Mouse (Mus musculus) CH12.LX (cell line): ENCODE results near the gene Tescl.

Experiments
- CTCF ChIP-seq, 2 experiments: IDR thresholded peaks in 1 of 2; conservative IDR thresholded peaks in 1 of 2; 2 replicates each; pipeline ENCODE4 v1.5.1; 2011 to 2012; ENCODE audit warnings: low read depth in 2 of 2, low read length in 2 of 2, improper control_type of control experiment in 1 of 2, inconsistent platforms in 1 of 2, mild to moderate bottlenecking in 1 of 2, moderate library complexity in 1 of 2
- ELF1 ChIP-seq: IDR thresholded peaks from 2 replicates; pipeline ENCODE4 v1.6.1; 2014; ENCODE audit warnings: low read depth, mild to moderate bottlenecking, inconsistent platforms, low read length, improper control_type of control experiment
- EP300 ChIP-seq: IDR thresholded peaks from 2 replicates; pipeline ENCODE4 v1.6.1; 2011; ENCODE audit warnings: low read length, improper control_type of control experiment
- ETS1 ChIP-seq: conservative IDR thresholded peaks from 2 replicates; pipeline ENCODE4 v1.6.1; 2012; ENCODE audit warnings: low read depth, mild to moderate bottlenecking, inconsistent platforms, low read length, improper control_type of control experiment, moderate library complexity
- JUND ChIP-seq: conservative IDR thresholded peaks from 2 replicates; pipeline ENCODE4 v1.6.1; 2011; ENCODE audit warnings: low read depth, low read length, improper control_type of control experiment
- MAZ ChIP-seq: IDR thresholded peaks from 2 replicates; pipeline ENCODE4 v1.6.1; 2012; ENCODE audit warnings: low read depth, mild to moderate bottlenecking, inconsistent platforms, low read length, improper control_type of control experiment, moderate library complexity
- MEF2A ChIP-seq: IDR thresholded peaks from 2 replicates; pipeline ENCODE4 v1.6.1; 2014; ENCODE audit warnings: low read depth, mild to moderate bottlenecking, inconsistent platforms, low read length, improper control_type of control experiment, borderline replicate concordance
- NRF1 ChIP-seq: IDR thresholded peaks from 2 replicates; pipeline ENCODE4 v1.6.1; 2014; ENCODE audit warnings: low read depth, mild to moderate bottlenecking, inconsistent platforms, low read length, improper control_type of control experiment, moderate library complexity
- POLR2A ChIP-seq: IDR thresholded peaks from 2 replicates; pipeline ENCODE4 v1.6.1; 2011; ENCODE audit warnings: low read depth, mild to moderate bottlenecking, improper control_type of control experiment, low read length
- USF1 ChIP-seq: IDR thresholded peaks from 2 replicates; pipeline ENCODE4 v1.6.1; 2014; ENCODE audit warnings: low read depth, mild to moderate bottlenecking, inconsistent platforms, low read length, improper control_type of control experiment

GRCm38 (mm10) chr7:24348896-24349295 lies 15.2 kb upstream of the Tescl start, which contains the start of gene Lypd5:
- TF ChIP-seq CTCF (conservative IDR thresholded peaks at IDR 0.05 in 1 of 2, IDR thresholded peaks at IDR 0.05 in 1 of 2; ENCODE audit: low read depth in 2 of 2, low read length in 2 of 2), result no peak
- no peak for TF ChIP-seq POLR2A
- TF ChIP-seq EP300, result no peak
- no peak for TF ChIP-seq JUND
- no peak for TF ChIP-seq USF1
- TF ChIP-seq MEF2A, result no peak
- no peak for TF ChIP-seq ETS1
- TF ChIP-seq MAZ, result no peak
- no peak for TF ChIP-seq ELF1
- no peak for TF ChIP-seq NRF1
